Mouse (Mus musculus): ENCODE measurements around the gene Tnfrsf18. TPM values are rescaled to one million over a fixed set of nuclear protein-coding genes. Genes with fewer than 3 reads are reported as not detected.

Gene Tnfrsf18
- total RNA-seq (2012; rRNA removed) (13.6 and 16.2 TPM in 2 replicates), polyA plus RNA-seq (2012; ENCODE audit: insufficient read depth in 1 of 2, insufficient read length in 2 of 2, low read depth in 1 of 2, low replicate concordance in 2 of 2, missing spikeins in 1 of 2) (1 to 10 TPM in 1 of 2 experiments, not detected in 1; 9.3 TPM)

GRCm38 (mm10) chr4:156026013-156026412 lies at the start of gene Tnfrsf18:
Tnfrsf18 (plus strand) TSS chr4:156026164.
- peak within 1 kb of the TSS; percentile 44 to 45 for H3K4me3 ChIP-seq (ENCODE audit: control insufficient read depth in 1 of 2, insufficient read depth in 1 of 2, low read depth in 2 of 2, low read length in 2 of 2)
- no peaks in the 10 kb centered on the region for H3K27me3 ChIP-seq (ENCODE audit: control insufficient read depth in 1 of 2, insufficient read depth in 2 of 2, low read length in 2 of 2)
- H3K27ac ChIP-seq (ENCODE audit: control insufficient read depth, low read depth, low read length) = peak within 1 kb of the TSS; percentile 69
- peaks cover 0 to 23% of the 10 kb centered on the region in 2 experiments; a peak in 2 of 4 replicates for H3K36me3 ChIP-seq (ENCODE audit: control insufficient read depth in 1 of 2, insufficient read depth in 2 of 2, low read length in 2 of 2)
- peak; percentile 89 for DNase-seq (ENCODE audit: low read depth, low spot score)
- H3K9ac ChIP-seq (ENCODE audit: control insufficient read depth, low read depth, low read length, poor library complexity, severe bottlenecking) = peak within 1 kb of the TSS; percentile 62
- H3K9me3 ChIP-seq (replicated peaks; ENCODE audit: insufficient read depth, low read length) = no peaks in the 10 kb centered on the region
- H3K4me1 ChIP-seq (ENCODE audit: control insufficient read depth in 1 of 2, insufficient read depth in 2 of 2, low read length in 2 of 2) = peaks cover 8 to 32% of the 10 kb centered on the region in 2 experiments
- no peaks in the 10 kb centered on the region for H3K79me2 ChIP-seq (ENCODE audit: control insufficient read depth, insufficient read depth, low read length, poor library complexity)
- TF ChIP-seq KAT2A (conservative IDR thresholded peaks at IDR 0.05; ENCODE audit: low read depth, low read length) (no peak), POLR2AphosphoS2 (IDR thresholded peaks at IDR 0.05; ENCODE audit: low read length) (no peak), ZC3H11A (IDR thresholded peaks at IDR 0.05; ENCODE audit: low read depth, low read length) (no peak), TCF12 (IDR thresholded peaks at IDR 0.05; ENCODE audit: low read depth, low read length) (no peak), ETS1 (IDR thresholded peaks at IDR 0.05; ENCODE audit: low read depth, low read length) (peak; percentile 53; the same call in 1 of the 2 replicates), GATA1 (IDR thresholded peaks at IDR 0.05; ENCODE audit: low read depth, low read length) (no peak), USF2 (IDR thresholded peaks at IDR 0.05; ENCODE audit: borderline replicate concordance in 1 of 2, insufficient read depth in 1 of 2, low read depth in 1 of 2, low read length in 2 of 2) (no peak), EP300 (IDR thresholded peaks at IDR 0.05; ENCODE audit: low read depth in 1 of 2, low read length in 2 of 2) (peak; percentile 34 to 47; a peak in 2 of 4 replicates), ZMIZ1 (IDR thresholded peaks at IDR 0.05; ENCODE audit: low read depth, low read length) (no peak), RAD21 (IDR thresholded peaks at IDR 0.05; ENCODE audit: low read depth, low read length) (peak; percentile 13), CHD2 (IDR thresholded peaks at IDR 0.05; ENCODE audit: low read length) (no peak), ZKSCAN1 (IDR thresholded peaks at IDR 0.05; ENCODE audit: low read depth, low read length) (no peak), HCFC1 (IDR thresholded peaks at IDR 0.05; ENCODE audit: low read depth, low read length) (peak; percentile 39; the same call in 1 of the 2 replicates), MEF2A (IDR thresholded peaks at IDR 0.05; ENCODE audit: extremely low read depth, insufficient replicate concordance, low read depth, low read length, poor library complexity, severe bottlenecking) (no peak), MXI1 (IDR thresholded peaks at IDR 0.05; ENCODE audit: low read depth, low read length) (0 out of 2 replicates have a peak, but pooled peaks have one; percentile 35), ZNF384 (IDR thresholded peaks at IDR 0.05; ENCODE audit: low read depth, low read length) (no peak), POLR2AphosphoS5 (IDR thresholded peaks at IDR 0.05; ENCODE audit: borderline replicate concordance, low read depth, low read length) (no peak), SMC3 (IDR thresholded peaks at IDR 0.05; ENCODE audit: low read depth, low read length) (peak; percentile 4; the same call in 1 of the 2 replicates), CTCF (IDR thresholded peaks at IDR 0.05 in 2 of 3, conservative IDR thresholded peaks at IDR 0.05 in 1 of 3; ENCODE audit: control insufficient read depth in 1 of 3, insufficient read depth in 1 of 3, low read depth in 2 of 3, low read length in 3 of 3, poor library complexity in 1 of 3, severe bottlenecking in 1 of 3) (peak in 1 of 3 experiments; percentile 11; a peak in 1 of 6 replicates), E2F4 (IDR thresholded peaks at IDR 0.05; ENCODE audit: borderline replicate concordance, low read depth, low read length) (no peak), RCOR1 (IDR thresholded peaks at IDR 0.05; ENCODE audit: low read depth, low read length) (0 out of 2 replicates have a peak, but pooled peaks have one; percentile 9), JUND (IDR thresholded peaks at IDR 0.05; ENCODE audit: low read depth, low read length) (no peak), UBTF (IDR thresholded peaks at IDR 0.05; ENCODE audit: borderline replicate concordance, insufficient read depth, low read depth, low read length) (no peak), SIN3A (IDR thresholded peaks at IDR 0.05; ENCODE audit: low read length) (peak; percentile 63), MAFK (IDR thresholded peaks at IDR 0.05; ENCODE audit: borderline replicate concordance, low read depth, low read length) (no peak), NRF1 (IDR thresholded peaks at IDR 0.05; ENCODE audit: insufficient read depth, low read depth, low read length, poor library complexity, severe bottlenecking) (no peak), MYC (IDR thresholded peaks at IDR 0.05; ENCODE audit: low read depth, low read length) (no peak), TBP (IDR thresholded peaks at IDR 0.05; ENCODE audit: low read depth, low read length) (0 out of 2 replicates have a peak, but pooled peaks have one; percentile 31), ELF1 (IDR thresholded peaks at IDR 0.05; ENCODE audit: low read depth, low read length) (no peak), BHLHE40 (IDR thresholded peaks at IDR 0.05; ENCODE audit: borderline replicate concordance, low read depth, low read length) (no peak), MAZ (IDR thresholded peaks at IDR 0.05; ENCODE audit: low read depth, low read length) (peak; percentile 71; the same call in 1 of the 2 replicates), GABPA (IDR thresholded peaks at IDR 0.05; ENCODE audit: low read depth, low read length) (no peak), MAX (IDR thresholded peaks at IDR 0.05; ENCODE audit: low read length) (no peak; the same call in 1 of the 2 replicates), NELFE (IDR thresholded peaks at IDR 0.05; ENCODE audit: low read depth, low read length) (peak; percentile 34; the same call in 1 of the 2 replicates), USF1 (IDR thresholded peaks at IDR 0.05; ENCODE audit: low read depth, low read length) (no peak), CHD1 (IDR thresholded peaks at IDR 0.05; ENCODE audit: low read depth, low read length) (no peak)
